Mouse (Mus musculus) olfactory bulb, adult 2 months (tissue): Measurements from ENCODE around the gene Ugp2.

Experiments used
- CTCF ChIP-seq: fragments of 200-500 bp; IDR thresholded peaks from 2 replicates; pipeline ENCODE4 v1.5.1; 2012; ENCODE audit warnings: low read depth, mild to moderate bottlenecking, low read length, moderate library complexity; ENCODE audit not compliant: insufficient read depth
- POLR2A ChIP-seq: fragments of 200-500 bp; IDR thresholded peaks from 2 replicates; pipeline ENCODE4 v1.6.1; 2012; ENCODE audit warnings: mild to moderate bottlenecking, low read depth, low read length, moderate library complexity; ENCODE audit not compliant: insufficient read depth

- TF ChIP-seq CTCF (no peak), POLR2A (no peak)
Measured at GRCm38 (mm10) chr11:21276151-21276550, 94.8 kb downstream of the Ugp2 start.
